Mouse (Mus musculus) myocyte (in vitro differentiated cells): ENCODE measurements at regions not wholly inside any gene's neighbourhood (a gene's known extent, or its start where the extent isn't known, plus 50 kb on each side); places are given as distances from the start of the nearest gene placed in this dataset.

Experiments
- E2F4 ChIP-seq: IDR thresholded peaks from one replicate; pipeline ENCODE4 v1.6.1; 2011; ENCODE audit warnings: mild to moderate bottlenecking, control low read depth, moderate library complexity; ENCODE audit not compliant: insufficient read depth
- POLR2A ChIP-seq: IDR thresholded peaks from one replicate; pipeline ENCODE4 v1.6.1; 2011; ENCODE audit warnings: low read depth, mild to moderate bottlenecking, control low read depth, moderate library complexity; ENCODE audit not compliant: insufficient read length

GRCm38 (mm10) chr1:157048201-157048923 is 60.1 kb downstream of the Tex35 start:
- TF ChIP-seq POLR2A (no peak), E2F4 (no peak)
